Mouse (Mus musculus): ENCODE measurements around the gene Bmyc. TPM values are rescaled to one million over a fixed set of nuclear protein-coding genes. Genes with fewer than 3 reads are reported as not detected.
"Not testable (repeated sequence)": the region's sequence is repeated elsewhere in the genome, so short reads cannot be mapped to it uniquely, and the experiment has no call there.

The Bmyc gene
- 100 to 1,000 TPM in 1 of 2 experiments, 10 to 100 TPM in 1; 98.1 to 104 TPM for total RNA-seq (2021)

GRCm38 (mm10) chr2:25706643-25707481, at the start of gene Bmyc:
Gene Bmyc (plus strand): TSS chr2:25706739.
- DNase-seq (ENCODE audit: extremely low spot score in 1 of 2, low spot score in 1 of 2) = peak; percentile 69 to 80

GRCm38 (mm10) chr2:25657246-25657645, 49.3 kb upstream of the Bmyc start:
- DNase-seq (ENCODE audit: extremely low spot score in 1 of 2, low spot score in 1 of 2) = no peak

GRCm38 (mm10) chr2:25657652-25658051, 48.9 kb upstream of the Bmyc start, which contains the start of gene Lcn5:
Gene Lcn5 (plus strand): TSS chr2:25657952.
- no peak for DNase-seq (ENCODE audit: extremely low spot score in 1 of 2, low spot score in 1 of 2)

GRCm38 (mm10) chr2:25660279-25660678, 46.3 kb upstream of the Bmyc start:
- DNase-seq (ENCODE audit: extremely low spot score in 1 of 2, low spot score in 1 of 2) = no peak

GRCm38 (mm10) chr2:25661245-25661970, 45.1 kb upstream of the Bmyc start:
- DNase-seq (ENCODE audit: extremely low spot score in 1 of 2, low spot score in 1 of 2) = no peak

GRCm38 (mm10) chr2:25663511-25663910, 43.0 kb upstream of the Bmyc start:
- DNase-seq (ENCODE audit: extremely low spot score in 1 of 2, low spot score in 1 of 2) = peak in 1 of 2 experiments; percentile 75

- no peak for DNase-seq (ENCODE audit: extremely low spot score in 1 of 2, low spot score in 1 of 2)
These were observed 42.4 kb upstream of the Bmyc start for GRCm38 (mm10) chr2:25664125-25664524.

GRCm38 (mm10) chr2:25666516-25666915, 40.0 kb upstream of the Bmyc start:
- no peak for DNase-seq (ENCODE audit: extremely low spot score in 1 of 2, low spot score in 1 of 2)

GRCm38 (mm10) chr2:25676486-25676885, 30.1 kb upstream of the Bmyc start, which contains the start of gene Lcn6:
Gene Lcn6 (plus strand): TSS chr2:25676786.
- DNase-seq (ENCODE audit: extremely low spot score in 1 of 2, low spot score in 1 of 2) = no peak

- DNase-seq (ENCODE audit: extremely low spot score in 1 of 2, low spot score in 1 of 2) = no peak
These were observed 27.0 kb upstream of the Bmyc start for GRCm38 (mm10) chr2:25679559-25679958.

GRCm38 (mm10) chr2:25682426-25682825, 24.1 kb upstream of the Bmyc start, which contains the start of gene Lcn10:
Gene Lcn10 (plus strand): TSS chr2:25682726.
- no peak for DNase-seq (ENCODE audit: extremely low spot score in 1 of 2, low spot score in 1 of 2)

GRCm38 (mm10) chr2:25686941-25687340, 19.6 kb upstream of the Bmyc start:
- DNase-seq (ENCODE audit: extremely low spot score in 1 of 2, low spot score in 1 of 2) = no peak

GRCm38 (mm10) chr2:25694605-25695004, 11.9 kb upstream of the Bmyc start:
- peak; percentile 32 to 86 for DNase-seq (ENCODE audit: extremely low spot score in 1 of 2, low spot score in 1 of 2)

GRCm38 (mm10) chr2:25696951-25697350, 9.6 kb upstream of the Bmyc start:
- no peak for DNase-seq (ENCODE audit: extremely low spot score in 1 of 2, low spot score in 1 of 2)

- no peak for DNase-seq (ENCODE audit: extremely low spot score in 1 of 2, low spot score in 1 of 2)
These were observed 7.8 kb upstream of the Bmyc start for GRCm38 (mm10) chr2:25698696-25699095.

GRCm38 (mm10) chr2:25699743-25700142, 6.8 kb upstream of the Bmyc start, which contains the start of gene Obp2a:
Gene Obp2a (plus strand): TSS chr2:25700043.
- DNase-seq (ENCODE audit: extremely low spot score in 1 of 2, low spot score in 1 of 2) = not testable (repeated sequence)

GRCm38 (mm10) chr2:25701001-25701400, 5.5 kb upstream of the Bmyc start:
- no peak for DNase-seq (ENCODE audit: extremely low spot score in 1 of 2, low spot score in 1 of 2)

- no peak for DNase-seq (ENCODE audit: extremely low spot score in 1 of 2, low spot score in 1 of 2)
These were observed 2.8 kb upstream of the Bmyc start for GRCm38 (mm10) chr2:25703706-25704105.

GRCm38 (mm10) chr2:25708121-25708520, 1.6 kb downstream of the Bmyc start:
- no peak for DNase-seq (ENCODE audit: extremely low spot score in 1 of 2, low spot score in 1 of 2)

GRCm38 (mm10) chr2:25709056-25709455, 2.5 kb downstream of the Bmyc start:
- DNase-seq (ENCODE audit: extremely low spot score in 1 of 2, low spot score in 1 of 2) = not testable (repeated sequence)

GRCm38 (mm10) chr2:25709791-25710190, 3.3 kb downstream of the Bmyc start:
- not testable (repeated sequence) for DNase-seq (ENCODE audit: extremely low spot score in 1 of 2, low spot score in 1 of 2)
